Mouse (Mus musculus): Measurements from ENCODE around the gene Ptprd. TPM values are rescaled to one million over a fixed set of nuclear protein-coding genes. Genes with fewer than 3 reads are reported as not detected.

Gene Ptprd
- polyA plus RNA-seq, 1 experiment from 2014 or later: 10.0 TPM

DNA sequence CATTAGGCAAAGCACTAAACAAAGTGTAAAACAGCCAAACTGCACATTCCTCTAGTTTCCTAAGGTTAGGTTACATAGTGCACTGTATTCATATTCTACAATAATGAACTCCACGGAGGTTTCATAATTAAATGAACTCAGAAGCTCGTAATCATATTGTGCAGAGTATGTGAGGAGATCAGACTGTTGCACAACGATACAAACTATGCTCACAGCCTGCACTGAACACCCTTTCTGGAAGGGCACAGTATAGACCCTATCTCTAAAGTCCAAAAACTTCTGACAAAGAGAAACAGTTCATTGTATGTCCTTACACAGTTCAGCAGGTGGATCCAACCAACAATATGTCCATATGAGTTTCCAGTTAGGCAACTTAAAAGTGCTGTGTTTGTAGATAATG, 1844.5 kb downstream of the Ptprd start:
- no peak overlapping the region for H3K4me3 ChIP-seq (ENCODE audit: low read length)
- H3K4me2 ChIP-seq (ENCODE audit: low read depth, low read length): no peak overlapping the region
- ATAC-seq (replicated peaks; ENCODE audit: extremely low read depth, insufficient read depth, low FRiP score): no peak
- no peak overlapping the region for H3K27ac ChIP-seq (ENCODE audit: low read length)
- 82% methylated on average over 3 of the region's 3 CpGs for WGBS
- no peaks in the 10 kb centered on the region for H3K36me3 ChIP-seq (ENCODE audit: control insufficient read depth, insufficient read depth)
- no peak overlapping the region for H3K9ac ChIP-seq (ENCODE audit: low read length)
- no peaks in the 10 kb centered on the region for H3K9me3 ChIP-seq (replicated peaks; ENCODE audit: control insufficient read depth, low read length)
- H3K27me3 ChIP-seq (ENCODE audit: control insufficient read depth, insufficient read depth, low read length): no peaks in the 10 kb centered on the region
- peaks cover 34% of the 10 kb centered on the region for H3K4me1 ChIP-seq (ENCODE audit: control insufficient read depth, insufficient read depth, low read length)

DNA sequence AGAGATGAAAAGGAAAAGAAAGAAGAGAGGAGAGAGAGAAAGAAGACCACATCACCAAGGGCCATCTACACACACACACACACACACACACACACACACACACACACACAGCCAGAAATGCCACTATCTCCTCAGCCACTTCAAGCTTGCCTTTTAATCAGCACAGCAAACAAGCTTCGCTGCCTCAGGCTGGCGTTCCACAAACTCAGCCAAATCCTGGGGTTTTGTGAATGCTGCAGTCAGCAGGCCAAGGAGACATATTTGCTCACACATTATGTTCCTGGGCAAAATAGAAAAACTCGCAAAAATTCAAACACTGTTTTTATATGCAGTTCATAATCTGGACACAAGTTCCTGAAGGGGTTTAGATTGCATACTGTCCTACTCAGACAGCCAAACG, 1845.9 kb downstream of the Ptprd start:
- peaks cover 43% of the 10 kb centered on the region for H3K4me1 ChIP-seq (ENCODE audit: control insufficient read depth, insufficient read depth, low read length)
- H3K27ac ChIP-seq (ENCODE audit: low read length): 0 out of 2 replicates have a peak overlapping the region, but pooled peaks have one; percentile 36
- 0 out of 2 replicates have a peak overlapping the region, but pooled peaks have one; percentile 27 for H3K4me2 ChIP-seq (ENCODE audit: low read depth, low read length)

DNA sequence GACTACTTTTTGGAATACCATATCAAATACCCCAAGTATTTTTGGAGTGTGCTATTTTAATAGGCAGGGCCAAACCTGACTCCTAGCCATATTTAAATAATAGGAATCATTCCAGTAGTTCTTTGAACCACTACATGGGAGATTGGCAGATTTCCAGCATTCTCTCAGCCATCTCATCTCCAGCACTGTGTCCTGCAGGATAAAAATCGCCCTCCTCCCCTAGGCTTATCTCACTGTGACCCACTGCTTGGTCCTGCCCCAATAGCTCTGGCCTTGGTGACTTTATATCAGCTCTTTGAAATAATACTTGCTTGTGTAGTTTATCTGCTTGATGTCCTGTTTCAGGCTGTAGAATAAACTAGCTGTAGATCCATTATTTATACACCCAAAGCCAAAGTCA, 1850.2 kb downstream of the Ptprd start:
- H3K27ac ChIP-seq (ENCODE audit: low read length): peak overlapping the region; percentile 63
- WGBS: 9% methylated on average over 1 of the region's 1 CpGs
- no peaks in the 10 kb centered on the region for H3K27me3 ChIP-seq (ENCODE audit: control insufficient read depth, insufficient read depth, low read length)
- no peaks in the 10 kb centered on the region for H3K9me3 ChIP-seq (replicated peaks; ENCODE audit: control insufficient read depth, low read length)
- H3K4me1 ChIP-seq (ENCODE audit: control insufficient read depth, insufficient read depth, low read length): peaks cover 25% of the 10 kb centered on the region
- no peak overlapping the region for H3K4me2 ChIP-seq (ENCODE audit: low read depth, low read length)
- no peaks in the 10 kb centered on the region for H3K36me3 ChIP-seq (ENCODE audit: control insufficient read depth, insufficient read depth)
- H3K9ac ChIP-seq (ENCODE audit: low read length): no peak overlapping the region
- no peak; the same call in 1 of the 2 replicates for ATAC-seq (replicated peaks; ENCODE audit: extremely low read depth, insufficient read depth, low FRiP score)
- no peak overlapping the region for H3K4me3 ChIP-seq (ENCODE audit: low read length)

More for the DNA sequence above, 1845.9 kb downstream of the Ptprd start:
- 32% methylated on average over 4 of the region's 4 CpGs for WGBS
- Histone ChIP-seq H3K4me3 (ENCODE audit: low read length) (no peak overlapping the region), H3K9ac (ENCODE audit: low read length) (0 out of 2 replicates have a peak overlapping the region, but pooled peaks have one; percentile 30), H3K36me3 (ENCODE audit: control insufficient read depth, insufficient read depth) (no peaks in the 10 kb centered on the region), H3K9me3 (replicated peaks; ENCODE audit: control insufficient read depth, low read length) (no peaks in the 10 kb centered on the region), H3K27me3 (ENCODE audit: control insufficient read depth, insufficient read depth, low read length) (no peaks in the 10 kb centered on the region)
- no peak for ATAC-seq (replicated peaks; ENCODE audit: extremely low read depth, insufficient read depth, low FRiP score)

GRCm38 (mm10) chr4:76354167-76354566, 1857.6 kb downstream of the Ptprd start:
- Histone ChIP-seq H3K36me3 (ENCODE audit: control insufficient read depth, insufficient read depth) (no peaks in the 10 kb centered on the region), H3K27me3 (ENCODE audit: control insufficient read depth, insufficient read depth, low read length) (no peaks in the 10 kb centered on the region), H3K27ac (ENCODE audit: low read length) (no peak overlapping the region), H3K4me1 (ENCODE audit: control insufficient read depth, insufficient read depth, low read length) (peaks cover 4% of the 10 kb centered on the region), H3K9me3 (replicated peaks; ENCODE audit: control insufficient read depth, low read length) (no peaks in the 10 kb centered on the region), H3K4me3 (ENCODE audit: low read length) (no peak overlapping the region), H3K4me2 (ENCODE audit: low read depth, low read length) (no peak overlapping the region), H3K9ac (ENCODE audit: low read length) (no peak overlapping the region)
- WGBS: 71% methylated on average over 2 of the region's 2 CpGs
- no peak for ATAC-seq (replicated peaks; ENCODE audit: extremely low read depth, insufficient read depth, low FRiP score)

DNA sequence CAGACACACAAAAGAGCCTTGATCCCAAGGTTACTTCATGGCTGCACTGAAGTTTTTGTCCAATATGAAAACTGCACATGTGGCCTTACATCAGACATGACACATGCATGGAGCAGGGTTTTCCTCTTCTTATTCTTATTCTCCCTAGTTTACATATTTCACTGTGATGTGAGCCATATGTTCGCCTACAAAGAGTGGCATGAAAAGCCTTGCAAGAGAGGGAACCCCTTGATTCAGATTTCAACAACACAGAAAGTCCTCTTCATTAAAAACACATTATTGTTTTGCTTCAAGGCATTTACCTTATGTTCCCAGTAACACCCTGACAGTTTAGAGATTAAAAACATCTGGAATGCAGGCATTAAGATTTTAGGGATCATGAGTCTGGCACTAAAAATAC, 1859.3 kb downstream of the Ptprd start:
- no peak for ATAC-seq (replicated peaks; ENCODE audit: extremely low read depth, insufficient read depth, low FRiP score)
- Histone ChIP-seq H3K4me2 (ENCODE audit: low read depth, low read length) (no peak overlapping the region), H3K4me3 (ENCODE audit: low read length) (no peak overlapping the region), H3K27ac (ENCODE audit: low read length) (no peak overlapping the region), H3K36me3 (ENCODE audit: control insufficient read depth, insufficient read depth) (no peaks in the 10 kb centered on the region), H3K9me3 (replicated peaks; ENCODE audit: control insufficient read depth, low read length) (no peaks in the 10 kb centered on the region), H3K4me1 (ENCODE audit: control insufficient read depth, insufficient read depth, low read length) (peaks cover 4% of the 10 kb centered on the region), H3K27me3 (ENCODE audit: control insufficient read depth, insufficient read depth, low read length) (no peaks in the 10 kb centered on the region), H3K9ac (ENCODE audit: low read length) (no peak overlapping the region)
- WGBS: 75% methylated on average over 1 of the region's 1 CpGs

GRCm38 (mm10) chr4:76351201-76351979, 1860.4 kb downstream of the Ptprd start:
- Histone ChIP-seq H3K4me3 (ENCODE audit: low read length) (no peak overlapping the region), H3K9ac (ENCODE audit: low read length) (no peak overlapping the region), H3K36me3 (ENCODE audit: control insufficient read depth, insufficient read depth) (no peaks in the 10 kb centered on the region), H3K27me3 (ENCODE audit: control insufficient read depth, insufficient read depth, low read length) (no peaks in the 10 kb centered on the region), H3K27ac (ENCODE audit: low read length) (no peak overlapping the region), H3K9me3 (replicated peaks; ENCODE audit: control insufficient read depth, low read length) (no peaks in the 10 kb centered on the region), H3K4me1 (ENCODE audit: control insufficient read depth, insufficient read depth, low read length) (peaks cover 4% of the 10 kb centered on the region; the same call in 1 of the 2 replicates), H3K4me2 (ENCODE audit: low read depth, low read length) (no peak overlapping the region)
- no peak for ATAC-seq (replicated peaks; ENCODE audit: extremely low read depth, insufficient read depth, low FRiP score)
- 63% methylated on average over 8 of the region's 8 CpGs for WGBS

DNA sequence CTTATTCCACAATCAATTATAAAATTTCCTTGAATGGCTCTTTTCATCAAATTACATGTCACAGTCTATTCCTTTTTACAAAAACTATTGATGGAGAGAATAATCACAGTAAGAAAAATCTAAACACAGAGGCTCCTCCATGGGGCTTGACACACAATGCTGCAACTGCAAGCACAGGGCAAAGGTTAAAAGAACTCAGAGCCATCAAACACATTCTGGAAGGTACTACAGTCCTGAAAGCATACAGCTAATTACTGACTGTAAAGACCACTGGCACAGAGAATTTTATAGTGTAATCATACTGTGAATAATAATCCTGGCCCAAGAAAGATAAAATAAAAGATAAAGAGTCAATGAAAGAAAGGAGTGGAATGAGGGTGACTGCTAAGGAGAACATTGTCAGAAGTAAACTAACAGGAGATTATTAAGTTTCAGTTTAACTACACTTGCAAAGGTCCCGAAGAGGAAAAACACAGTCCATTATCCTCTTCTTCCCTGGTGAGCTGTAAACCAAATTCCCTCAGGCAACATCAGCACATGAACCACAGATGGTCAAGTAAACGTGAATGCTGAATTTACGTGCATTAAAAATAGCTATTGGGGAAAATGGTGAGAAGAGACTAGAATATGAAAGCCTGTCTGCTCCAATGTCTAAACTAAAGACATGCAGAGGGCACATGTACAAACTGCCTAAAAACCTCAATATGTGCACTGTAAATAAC, 1861.4 kb downstream of the Ptprd start:
- Histone ChIP-seq H3K9ac (ENCODE audit: low read length) (no peak overlapping the region), H3K4me2 (ENCODE audit: low read depth, low read length) (no peak overlapping the region), H3K36me3 (ENCODE audit: control insufficient read depth, insufficient read depth) (no peaks in the 10 kb centered on the region), H3K9me3 (replicated peaks; ENCODE audit: control insufficient read depth, low read length) (no peaks in the 10 kb centered on the region), H3K27me3 (ENCODE audit: control insufficient read depth, insufficient read depth, low read length) (no peaks in the 10 kb centered on the region), H3K27ac (ENCODE audit: low read length) (no peak overlapping the region), H3K4me3 (ENCODE audit: low read length) (no peak overlapping the region), H3K4me1 (ENCODE audit: control insufficient read depth, insufficient read depth, low read length) (peaks cover 4% of the 10 kb centered on the region; the same call in 1 of the 2 replicates)
- WGBS: 82% methylated on average over 3 of the region's 3 CpGs
- ATAC-seq (replicated peaks; ENCODE audit: extremely low read depth, insufficient read depth, low FRiP score): no peak

DNA sequence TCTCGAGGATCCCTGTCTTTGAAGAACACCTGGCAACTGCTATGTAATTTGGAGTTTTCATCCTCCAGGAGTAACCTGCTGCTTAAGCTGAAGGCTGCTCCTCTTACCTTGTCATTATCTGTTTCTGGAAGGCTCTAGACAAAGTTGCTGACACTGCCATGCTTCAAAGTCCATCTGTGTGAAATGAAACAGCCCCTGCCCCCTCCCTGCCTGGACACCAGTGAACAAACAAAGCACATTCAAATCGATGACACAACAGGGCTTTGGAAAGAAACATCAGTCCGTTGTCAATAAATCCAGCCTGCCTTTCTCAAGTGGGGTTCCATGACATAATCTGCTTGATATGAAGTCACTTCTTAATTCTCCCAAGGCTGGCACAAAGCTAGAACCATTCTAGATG, 1867.7 kb downstream of the Ptprd start:
- no peaks in the 10 kb centered on the region for H3K9me3 ChIP-seq (replicated peaks; ENCODE audit: control insufficient read depth, low read length)
- ATAC-seq (replicated peaks; ENCODE audit: extremely low read depth, insufficient read depth, low FRiP score): no peak
- H3K36me3 ChIP-seq (ENCODE audit: control insufficient read depth, insufficient read depth): no peaks in the 10 kb centered on the region
- no peak overlapping the region for H3K9ac ChIP-seq (ENCODE audit: low read length)
- 68% methylated on average over 3 of the region's 3 CpGs for WGBS
- no peak overlapping the region for H3K4me3 ChIP-seq (ENCODE audit: low read length)
- no peak overlapping the region for H3K4me2 ChIP-seq (ENCODE audit: low read depth, low read length)
- H3K27me3 ChIP-seq (ENCODE audit: control insufficient read depth, insufficient read depth, low read length): no peaks in the 10 kb centered on the region
- no peaks in the 10 kb centered on the region for H3K4me1 ChIP-seq (ENCODE audit: control insufficient read depth, insufficient read depth, low read length)
- H3K27ac ChIP-seq (ENCODE audit: low read length): no peak overlapping the region

- Histone ChIP-seq H3K27me3 (ENCODE audit: control insufficient read depth, insufficient read depth, low read length) (no peaks in the 10 kb centered on the region), H3K27ac (ENCODE audit: low read length) (no peak overlapping the region), H3K9ac (ENCODE audit: low read length) (no peak overlapping the region), H3K9me3 (replicated peaks; ENCODE audit: control insufficient read depth, low read length) (no peaks in the 10 kb centered on the region), H3K36me3 (ENCODE audit: control insufficient read depth, insufficient read depth) (no peaks in the 10 kb centered on the region), H3K4me1 (ENCODE audit: control insufficient read depth, insufficient read depth, low read length) (no peaks in the 10 kb centered on the region), H3K4me2 (ENCODE audit: low read depth, low read length) (no peak overlapping the region), H3K4me3 (ENCODE audit: low read length) (no peak overlapping the region)
- 79% methylated on average over 1 of the region's 1 CpGs for WGBS
- no peak for ATAC-seq (replicated peaks; ENCODE audit: extremely low read depth, insufficient read depth, low FRiP score)
Observed at GRCm38 (mm10) chr4:76337926-76338325, 1873.8 kb downstream of the Ptprd start.

Data from heart, embryonic 16.5 days (tissue).